Mouse (Mus musculus): ENCODE data around the gene Mcemp1.

- TF ChIP-seq GATA1 (IDR thresholded peaks at IDR 0.05; ENCODE audit: low read depth, low read length) (no peak), SIN3A (IDR thresholded peaks at IDR 0.05; ENCODE audit: low read length) (no peak)
These were observed 51.9 kb downstream of the Mcemp1 start for GRCm38 (mm10) chr8:3717321-3717954.
